Mouse (Mus musculus) kidney, postnatal 36 days (tissue): Measurements from ENCODE around the gene Sestd1.

Source experiments
- DNase-seq, 2 experiments: peaks; one replicate each; pipeline ENCODE4 v3.0.0; 2021 to 2022; ENCODE audit warnings: mixed read lengths in 2 of 2

Sestd1 gene

GRCm38 (mm10) chr2:77270136-77270535, 10.3 kb downstream of the Sestd1 start:
- DNase-seq, result no peak

GRCm38 (mm10) chr2:77268612-77269239, 11.7 kb downstream of the Sestd1 start:
- DNase-seq, result no peak

GRCm38 (mm10) chr2:77266931-77267330, 13.5 kb downstream of the Sestd1 start:
- no peak for DNase-seq

- peak; percentile 48 to 70 for DNase-seq
These were observed 14.4 kb downstream of the Sestd1 start for GRCm38 (mm10) chr2:77266011-77266410.

- no peak for DNase-seq
These were observed 15.1 kb downstream of the Sestd1 start for GRCm38 (mm10) chr2:77265301-77265700.

GRCm38 (mm10) chr2:77264550-77264949, 15.8 kb downstream of the Sestd1 start:
- no peak for DNase-seq

GRCm38 (mm10) chr2:77263477-77264435, 16.6 kb downstream of the Sestd1 start:
- peak in 1 of 2 experiments; percentile 51 for DNase-seq

- DNase-seq, result peak in 1 of 2 experiments; percentile 34
These were observed 20.3 kb downstream of the Sestd1 start for GRCm38 (mm10) chr2:77260134-77260533.

GRCm38 (mm10) chr2:77253227-77253626, 27.2 kb downstream of the Sestd1 start:
- no peak for DNase-seq

GRCm38 (mm10) chr2:77251736-77252135, 28.7 kb downstream of the Sestd1 start:
- no peak for DNase-seq

- peak; percentile 73 to 85 for DNase-seq
These were observed 30.4 kb downstream of the Sestd1 start for GRCm38 (mm10) chr2:77249771-77250681.

GRCm38 (mm10) chr2:77248416-77248815, 32.0 kb downstream of the Sestd1 start:
- DNase-seq, result peak in 1 of 2 experiments; percentile 61

GRCm38 (mm10) chr2:77247200-77247830, 33.1 kb downstream of the Sestd1 start:
- DNase-seq, result no peak

- DNase-seq, result no peak
These were observed 34.6 kb downstream of the Sestd1 start for GRCm38 (mm10) chr2:77245806-77246205.

GRCm38 (mm10) chr2:77242248-77242647, 38.1 kb downstream of the Sestd1 start:
- no peak for DNase-seq

GRCm38 (mm10) chr2:77238607-77239006, 41.8 kb downstream of the Sestd1 start:
- no peak for DNase-seq

- DNase-seq, result peak in 1 of 2 experiments; percentile 38
These were observed 42.3 kb downstream of the Sestd1 start for GRCm38 (mm10) chr2:77238046-77238445.

GRCm38 (mm10) chr2:77236860-77237259, 43.5 kb downstream of the Sestd1 start:
- DNase-seq, result no peak

- no peak for DNase-seq
These were observed 44.5 kb downstream of the Sestd1 start for GRCm38 (mm10) chr2:77235896-77236295.

GRCm38 (mm10) chr2:77232604-77233003, 47.8 kb downstream of the Sestd1 start:
- DNase-seq, result no peak

- DNase-seq, result no peak
These were observed 59.4 kb downstream of the Sestd1 start for GRCm38 (mm10) chr2:77220960-77221359.

- no peak for DNase-seq
These were observed 67.5 kb downstream of the Sestd1 start for GRCm38 (mm10) chr2:77212885-77213284.
